ENCODE assay signal across 27 mouse cellular contexts in the genomic region with DNA sequence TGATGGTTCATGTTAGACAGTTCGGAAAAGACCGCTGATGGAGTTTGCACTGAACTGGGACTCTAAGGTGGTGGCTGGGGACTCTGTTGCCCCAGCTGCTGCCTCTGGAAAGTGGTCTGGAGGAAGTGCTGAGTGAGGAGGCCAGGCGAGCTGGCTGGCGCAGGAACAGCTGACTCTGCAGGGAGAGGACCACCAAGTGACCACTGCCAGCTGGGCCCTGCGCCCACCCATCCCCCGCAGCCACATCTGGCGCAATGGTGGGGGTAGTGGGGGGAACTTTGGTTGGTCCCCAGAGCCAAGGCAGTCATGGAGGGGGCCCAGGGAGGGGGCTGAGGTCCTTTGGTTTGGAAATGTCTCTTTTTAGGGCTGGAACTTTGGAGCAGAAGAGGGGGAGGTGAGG. TPM values are rescaled to one million over a fixed set of nuclear protein-coding genes. Genes with fewer than 3 reads are reported as not detected.
DNase-seq lines count a peak whose midpoint lies in the region; ATAC-seq and TF ChIP-seq lines count a peak whose summit lies in the region.
"Had no signal": no experiment of that assay in that cellular context is flagged by ENCODE, and none has a peak within 500 bp of the region (broad histone marks: within the 10 kb centered on the region; RNA-seq: fewer than 3 reads in every experiment).

No protein-coding gene starts in this region.

- H3K9me3 ChIP-seq in embryonic facial prominence, embryonic 13.5 days: no peaks in the 10 kb centered on the region
- no peaks in the 10 kb centered on the region for H3K9me3 ChIP-seq in embryonic facial prominence, embryonic 10.5 days
- no peaks in the 10 kb centered on the region for H3K9me3 ChIP-seq in heart, postnatal 0 days (replicated peaks; ENCODE audit: control insufficient read depth, low read length)
- H3K9me3 ChIP-seq in lung, postnatal 0 days (ENCODE audit: low read length): no peaks in the 10 kb centered on the region
- H3K9me3 ChIP-seq: heart, embryonic 12.5 days; hindbrain, embryonic 12.5 days had no signal

- H3K36me3 ChIP-seq in embryonic facial prominence, embryonic 13.5 days: no peaks in the 10 kb centered on the region
- H3K36me3 ChIP-seq in embryonic facial prominence, embryonic 10.5 days (replicated peaks): no peaks in the 10 kb centered on the region
- H3K36me3 ChIP-seq in heart, postnatal 0 days (replicated peaks; ENCODE audit: control insufficient read depth, insufficient read depth, low read length): no peaks in the 10 kb centered on the region
- no peaks in the 10 kb centered on the region for H3K36me3 ChIP-seq in lung, postnatal 0 days (ENCODE audit: insufficient read depth, low read length)
- H3K36me3 ChIP-seq: heart, embryonic 12.5 days; hindbrain, embryonic 12.5 days had no signal

- TF ChIP-seq EP300 in heart, postnatal 0 days (IDR thresholded peaks at IDR 0.05; ENCODE audit: low read depth): no peak
- TF ChIP-seq EP300 in lung, postnatal 0 days (IDR thresholded peaks at IDR 0.05): no peak

- WGBS in embryonic facial prominence, embryonic 13.5 days: 62% methylated on average over 7 of the region's 7 CpGs
- WGBS in embryonic facial prominence, embryonic 10.5 days: 65% methylated on average over 7 of the region's 7 CpGs
- 78% methylated on average over 7 of the region's 7 CpGs for WGBS in heart, postnatal 0 days
- 65% methylated on average over 7 of the region's 7 CpGs for WGBS in lung, postnatal 0 days

- intact Hi-C loops in heart, postnatal 36 days (cut with DNase I): no loop called here

- no peak for ATAC-seq in embryonic facial prominence, embryonic 13.5 days (ENCODE audit: insufficient number of reproducible peaks, insufficient read depth, low FRiP score, low TSS enrichment, low read depth)
- ATAC-seq in heart, postnatal 0 days (ENCODE audit: insufficient read depth, low read depth): no peak
- peak; percentile 25; the same call in 1 of the 2 replicates for ATAC-seq in lung, postnatal 0 days
- ATAC-seq: forebrain, embryonic 13.5 days; midbrain, embryonic 16.5 days; Patski had no signal

- H3K4me3 ChIP-seq in embryonic facial prominence, embryonic 13.5 days: no peak overlapping the region
- H3K4me3 ChIP-seq in embryonic facial prominence, embryonic 10.5 days: no peak overlapping the region
- no peak overlapping the region for H3K4me3 ChIP-seq in heart, postnatal 0 days (ENCODE audit: low read depth, low read length)
- H3K4me3 ChIP-seq in lung, postnatal 0 days (ENCODE audit: low read depth, low read length): no peak overlapping the region
- H3K4me3 ChIP-seq: forebrain, embryonic 13.5 days; heart, embryonic 12.5 days; hindbrain, embryonic 12.5 days; layer of hippocampus, adult 2 months; megakaryocyte, embryonic 14.5 days had no signal

- peak overlapping the region; percentile 95; the same call in 1 of the 2 replicates for H3K27ac ChIP-seq in embryonic facial prominence, embryonic 13.5 days
- no peak overlapping the region for H3K27ac ChIP-seq in embryonic facial prominence, embryonic 10.5 days (replicated peaks)
- H3K27ac ChIP-seq in heart, postnatal 0 days (ENCODE audit: low read depth): peak overlapping the region; percentile 11; the same call in 1 of the 2 replicates
- H3K27ac ChIP-seq in lung, postnatal 0 days (ENCODE audit: low read length): no peak overlapping the region
- H3K27ac ChIP-seq: forebrain, embryonic 13.5 days; hindbrain, embryonic 12.5 days; layer of hippocampus, adult 2 months; liver, embryonic 14.5 days had no signal

- H3K4me2 ChIP-seq in embryonic facial prominence, embryonic 13.5 days: no peak overlapping the region
- H3K4me2 ChIP-seq in heart, postnatal 0 days (ENCODE audit: low read depth, low read length): no peak overlapping the region
- H3K4me2 ChIP-seq in lung, postnatal 0 days (replicated peaks; ENCODE audit: low read depth, low read length): no peak overlapping the region
- H3K4me2 ChIP-seq: forebrain, embryonic 13.5 days; heart, embryonic 12.5 days; hindbrain, embryonic 12.5 days had no signal

- H3K9ac ChIP-seq in embryonic facial prominence, embryonic 13.5 days: no peak overlapping the region
- H3K9ac ChIP-seq in heart, postnatal 0 days (replicated peaks; ENCODE audit: low read depth, low read length): no peak overlapping the region
- no peak overlapping the region for H3K9ac ChIP-seq in lung, postnatal 0 days (replicated peaks; ENCODE audit: low read depth)
- H3K9ac ChIP-seq: forebrain, embryonic 13.5 days; heart, embryonic 12.5 days; hindbrain, embryonic 12.5 days; liver, embryonic 14.5 days had no signal

- DNase-seq in embryonic facial prominence, embryonic 10.5 days (ENCODE audit: low spot score): no peak
- no peak for DNase-seq in heart, postnatal 0 days (ENCODE audit: low spot score)
- no peak for DNase-seq in heart, postnatal 36 days
- DNase-seq in lung, postnatal 0 days (ENCODE audit: low spot score): no peak
- DNase-seq in lung, postnatal 36 days: no peak
- peak; percentile 32 to 81 for DNase-seq in lung, postnatal 4 days
- no peak for DNase-seq in adrenal gland, postnatal 14 days
- DNase-seq: adrenal gland, adult 8-10 months; cerebellum, adult 11 months; gastrocnemius, postnatal 25 days; kidney, adult 2 months; kidney, postnatal 14 days; left cerebral cortex, postnatal 4 days; right cerebral cortex, postnatal 25 days; thymus, adult 2 months had no signal

- H3K27me3 ChIP-seq in embryonic facial prominence, embryonic 13.5 days: peaks cover 11% of the 10 kb centered on the region
- H3K27me3 ChIP-seq in embryonic facial prominence, embryonic 10.5 days (replicated peaks; ENCODE audit: low read depth, poor library complexity, severe bottlenecking): peaks cover 32% of the 10 kb centered on the region
- peaks cover 12% of the 10 kb centered on the region for H3K27me3 ChIP-seq in heart, postnatal 0 days (ENCODE audit: control insufficient read depth, insufficient read depth, low read length)
- H3K27me3 ChIP-seq in lung, postnatal 0 days (replicated peaks; ENCODE audit: insufficient read depth, low read length): 0 out of 2 replicates have a peak, but pooled peaks cover 6% of the 10 kb centered on the region
- H3K27me3 ChIP-seq: heart, embryonic 12.5 days; Patski had no signal

- peaks cover 59% of the 10 kb centered on the region for H3K4me1 ChIP-seq in embryonic facial prominence, embryonic 13.5 days
- H3K4me1 ChIP-seq in embryonic facial prominence, embryonic 10.5 days: peaks cover 55% of the 10 kb centered on the region
- peaks cover 12% of the 10 kb centered on the region for H3K4me1 ChIP-seq in heart, postnatal 0 days (ENCODE audit: control insufficient read depth, insufficient read depth)
- H3K4me1 ChIP-seq in lung, postnatal 0 days (ENCODE audit: insufficient read depth, low read depth, low read length): peaks cover 3% of the 10 kb centered on the region; the same call in 1 of the 2 replicates

- no peak for TF ChIP-seq CTCF in heart, postnatal 0 days (IDR thresholded peaks at IDR 0.05; ENCODE audit: low read depth)
- TF ChIP-seq CTCF in lung, postnatal 0 days (IDR thresholded peaks at IDR 0.05): no peak

RNA-seq across cellular contexts. Expression of gene Loxl1, which starts 3.8 kb away (rescaled TPM):
- polyA plus RNA-seq in embryonic facial prominence, embryonic 13.5 days (2015; fragmentation: Nextera tagmentation; extraction: Ambion mirVana): 30.9 and 41.8 TPM in 2 replicates
- 7.0 and 11.9 TPM in 2 replicates for polyA plus RNA-seq in embryonic facial prominence, embryonic 10.5 days (2016; fragmentation: Nextera tagmentation; extraction: Ambion mirVana)
- total RNA-seq in heart, postnatal 0 days (2014; rRNA removed; ENCODE audit: low replicate concordance): 44.1 and 61.7 TPM in 2 replicates
- 39.2 and 40.7 TPM in 2 replicates for polyA plus RNA-seq in heart, postnatal 0 days (2015; fragmentation: Nextera tagmentation; extraction: Ambion mirVana)
- 10 to 100 TPM; 29.6 TPM for total RNA-seq in heart, postnatal 36 days (2021)
- polyA plus RNA-seq in lung, postnatal 0 days (2015; fragmentation: Nextera tagmentation; extraction: Ambion mirVana): 121 and 122 TPM in 2 replicates
- total RNA-seq in adrenal gland, postnatal 14 days (2021): 29.8 and 32.9 TPM in 2 replicates
- total RNA-seq: neutrophil, adult 5-6 weeks had no signal

RNA-seq across cellular contexts. Expression of gene Tbc1d21, which starts 53.5 kb away (rescaled TPM):
- polyA plus RNA-seq in embryonic facial prominence, embryonic 13.5 days (2015; fragmentation: Nextera tagmentation; extraction: Ambion mirVana): not detected in 2 replicates
- not detected in 2 replicates for polyA plus RNA-seq in embryonic facial prominence, embryonic 10.5 days (2016; fragmentation: Nextera tagmentation; extraction: Ambion mirVana)
- total RNA-seq in heart, postnatal 0 days (2014; rRNA removed; ENCODE audit: low replicate concordance): not detected in 2 replicates
- not detected in 2 replicates for polyA plus RNA-seq in heart, postnatal 0 days (2015; fragmentation: Nextera tagmentation; extraction: Ambion mirVana)
- not detected for total RNA-seq in heart, postnatal 36 days (2021)
- not detected in 2 replicates for polyA plus RNA-seq in lung, postnatal 0 days (2015; fragmentation: Nextera tagmentation; extraction: Ambion mirVana)
- not detected in 2 replicates for total RNA-seq in adrenal gland, postnatal 14 days (2021)
- total RNA-seq: adrenal gland, adult 8-10 months; gastrocnemius, postnatal 25 days; layer of hippocampus, adult 2 months; left cerebral cortex, postnatal 4 days; neutrophil, adult 5-6 weeks had no signal
- polyA plus RNA-seq: brain, embryonic 14.5 days; forebrain, embryonic 13.5 days; heart, embryonic 12.5 days; hindbrain, embryonic 12.5 days; kidney, adult 2 months; liver, embryonic 14.5 days; midbrain, embryonic 16.5 days; Patski; spleen, adult 2 months; thymus, adult 2 months had no signal

Comparison
In these comparisons a context has a peak if more than half of its experiments do, and no peak if none do; other contexts are left out.
1. H3K27ac ChIP-seq: peak in embryonic facial prominence, embryonic 13.5 days (single experiment) and heart, postnatal 0 days (single experiment); none in embryonic facial prominence, embryonic 10.5 days (single experiment) and lung, postnatal 0 days (single experiment).
2. DNase-seq: peak in lung, postnatal 4 days (2 of 2); none in embryonic facial prominence, embryonic 10.5 days (single experiment), heart, postnatal 0 days (single experiment), heart, postnatal 36 days (0 of 2), lung, postnatal 0 days (single experiment), lung, postnatal 36 days (single experiment) and adrenal gland, postnatal 14 days (single experiment).